Mouse (Mus musculus) adrenal gland, postnatal 25 days (tissue): ENCODE measurements at regions not wholly inside any gene's neighbourhood (a gene's known extent, or its start where the extent isn't known, plus 50 kb on each side); places are given as distances from the start of the nearest gene placed in this dataset.

Experiments
- DNase-seq: peaks from one replicate; pipeline ENCODE4 v3.0.0; 2021; ENCODE audit warnings: mixed read lengths

- DNase-seq = peak; percentile 32
These were observed 103.1 kb downstream of the Btbd35f12 start for GRCm38 (mm10) chrX:33416321-33416720.
